Mouse (Mus musculus) ES-Bruce4 (cell line): Measurements from ENCODE around the gene Cdc42se1. TPM values are rescaled to one million over a fixed set of nuclear protein-coding genes. Genes with fewer than 3 reads are reported as not detected.
A peak's percentile ranks its signal among the peaks of the same experiment; 100 is the strongest.

Experiments
- H3K27ac ChIP-seq: 2 replicates; pipeline ENCODE4 v1.5.1; 2012; ENCODE audit warnings: low read length, inconsistent platforms; ENCODE audit not compliant: insufficient read depth
- H3K27me3 ChIP-seq: 2 replicates; pipeline ENCODE4 v1.6.1; 2012; ENCODE audit warnings: mild to moderate bottlenecking, low read length, inconsistent platforms; ENCODE audit not compliant: control insufficient read depth, poor library complexity, insufficient read depth, severe bottlenecking
- H3K36me3 ChIP-seq: 2 replicates; pipeline ENCODE4 v1.6.1; 2012; ENCODE audit warnings: inconsistent platforms, mild to moderate bottlenecking, low read length, moderate library complexity; ENCODE audit not compliant: control insufficient read depth, poor library complexity, insufficient read depth, severe bottlenecking
- H3K4me1 ChIP-seq: one replicate; pipeline ENCODE4 v1.8.1; 2011; ENCODE audit warnings: low read length; ENCODE audit not compliant: control insufficient read depth, insufficient read depth
- H3K4me3 ChIP-seq: 2 replicates; pipeline ENCODE4 v1.5.1; 2011; ENCODE audit warnings: low read depth, mild to moderate bottlenecking, low read length
- H3K9ac ChIP-seq: 2 replicates; pipeline ENCODE4 v1.6.1; 2012; ENCODE audit warnings: low read depth, mild to moderate bottlenecking, inconsistent platforms; ENCODE audit not compliant: poor library complexity, severe bottlenecking
- H3K9me3 ChIP-seq: replicated peaks from 2 replicates; pipeline ENCODE4 v1.6.1; 2012; ENCODE audit warnings: mild to moderate bottlenecking, low read length, inconsistent platforms; ENCODE audit not compliant: control insufficient read depth, poor library complexity, insufficient read depth, severe bottlenecking
- CTCF ChIP-seq: IDR thresholded peaks from one replicate; pipeline ENCODE4 v1.8.1; 2011; ENCODE audit warnings: low read depth, low read length
- EP300 ChIP-seq: IDR thresholded peaks from 2 replicates; pipeline ENCODE4 v1.6.1; 2011; ENCODE audit warnings: low read depth, low read length; ENCODE audit not compliant: insufficient read depth
- POLR2A ChIP-seq: IDR thresholded peaks from one replicate; pipeline ENCODE4 v1.8.1; 2011; ENCODE audit warnings: low read length; ENCODE audit not compliant: insufficient read depth
- polyA plus RNA-seq: library from polyadenylated mRNA; stranded (reverse); fragments of >200 nt; gene quantifications from 2 replicates; pipeline ENCODE4 v1.2.4, GENCODE M21; 2011; ENCODE audit warnings: low read depth; ENCODE audit not compliant: missing spikeins, insufficient read depth, insufficient read length

Gene Cdc42se1
- polyA plus RNA-seq, 1 experiment, result 57.4 TPM

GRCm38 (mm10) chr3:95269789-95270188, 41.3 kb downstream of the Cdc42se1 start:
- H3K9ac ChIP-seq, result peak overlapping the region; percentile 29; the same call in 1 of the 2 replicates
- no peaks in the 10 kb centered on the region for H3K27me3 ChIP-seq
- TF ChIP-seq CTCF, result no peak
- no peak for TF ChIP-seq POLR2A
- TF ChIP-seq EP300, result no peak
- peak overlapping the region; percentile 55; the same call in 1 of the 2 replicates for H3K27ac ChIP-seq
- H3K9me3 ChIP-seq, result no peaks in the 10 kb centered on the region
- H3K4me1 ChIP-seq, result peaks cover 8% of the 10 kb centered on the region
- peaks cover 11% of the 10 kb centered on the region for H3K36me3 ChIP-seq
- no peak overlapping the region for H3K4me3 ChIP-seq

GRCm38 (mm10) chr3:95270766-95271364, 42.3 kb downstream of the Cdc42se1 start:
- Histone ChIP-seq H3K9ac (no peak overlapping the region), H3K4me3 (no peak overlapping the region), H3K27me3 (no peaks in the 10 kb centered on the region), H3K4me1 (peaks cover 8% of the 10 kb centered on the region), H3K36me3 (peaks cover 11% of the 10 kb centered on the region), H3K9me3 (no peaks in the 10 kb centered on the region), H3K27ac (peak overlapping the region; percentile 64)
- TF ChIP-seq POLR2A (no peak), CTCF (no peak), EP300 (peak; percentile 58; the same call in 1 of the 2 replicates)

- peaks cover 9% of the 10 kb centered on the region for H3K4me1 ChIP-seq
- TF ChIP-seq CTCF (no peak), POLR2A (no peak), EP300 (no peak)
- no peaks in the 10 kb centered on the region for H3K27me3 ChIP-seq
- no peak overlapping the region for H3K9ac ChIP-seq
- no peaks in the 10 kb centered on the region for H3K36me3 ChIP-seq
- peak overlapping the region; percentile 74 for H3K27ac ChIP-seq
- no peak overlapping the region for H3K4me3 ChIP-seq
- no peaks in the 10 kb centered on the region for H3K9me3 ChIP-seq
These were observed 44.9 kb downstream of the Cdc42se1 start for GRCm38 (mm10) chr3:95273471-95273870.

- no peak overlapping the region for H3K27ac ChIP-seq
- H3K4me3 ChIP-seq, result no peak overlapping the region
- peaks cover 4% of the 10 kb centered on the region for H3K4me1 ChIP-seq
- no peak for TF ChIP-seq POLR2A
- no peak overlapping the region for H3K9ac ChIP-seq
- H3K36me3 ChIP-seq, result no peaks in the 10 kb centered on the region
- no peaks in the 10 kb centered on the region for H3K9me3 ChIP-seq
- no peaks in the 10 kb centered on the region for H3K27me3 ChIP-seq
These were observed 45.9 kb downstream of the Cdc42se1 start for GRCm38 (mm10) chr3:95274453-95274852.

GRCm38 (mm10) chr3:95275161-95275560, 46.6 kb downstream of the Cdc42se1 start:
- Histone ChIP-seq H3K9me3 (no peaks in the 10 kb centered on the region), H3K9ac (no peak overlapping the region), H3K36me3 (no peaks in the 10 kb centered on the region), H3K4me3 (no peak overlapping the region), H3K4me1 (peaks cover 4% of the 10 kb centered on the region), H3K27me3 (no peaks in the 10 kb centered on the region), H3K27ac (peak overlapping the region; percentile 40)
- no peak for TF ChIP-seq EP300

- Histone ChIP-seq H3K27ac (peak overlapping the region; percentile 40), H3K9ac (no peak overlapping the region), H3K9me3 (no peaks in the 10 kb centered on the region), H3K36me3 (no peaks in the 10 kb centered on the region), H3K4me3 (no peak overlapping the region), H3K4me1 (peaks cover 3% of the 10 kb centered on the region), H3K27me3 (no peaks in the 10 kb centered on the region)
- TF ChIP-seq CTCF (no peak), POLR2A (no peak), EP300 (no peak)
These were observed 47.9 kb downstream of the Cdc42se1 start for GRCm38 (mm10) chr3:95276428-95276934.
